Mouse (Mus musculus): ENCODE measurements around the gene Kcnj4.

DNA sequence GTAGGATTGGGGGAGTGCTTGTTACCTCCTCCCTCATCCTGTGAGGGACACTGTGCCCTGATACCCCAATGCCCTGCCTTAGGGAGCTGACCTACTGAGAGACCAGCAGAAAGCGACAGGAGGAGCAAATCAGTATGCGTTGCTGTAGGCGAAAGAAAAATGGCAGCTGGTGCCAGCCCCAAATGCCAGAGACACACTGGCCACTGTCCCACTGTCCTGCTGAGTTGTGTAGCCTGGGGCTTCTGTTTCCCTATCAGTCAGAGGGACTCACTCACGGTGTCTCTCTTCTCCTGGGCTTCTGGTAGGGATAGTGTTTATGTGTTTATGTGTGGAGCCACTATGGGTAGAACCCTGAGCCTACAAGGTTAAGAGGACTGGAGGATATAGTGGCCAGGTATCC, 12.7 kb upstream of the Kcnj4 start:
- TF ChIP-seq CTCF (IDR thresholded peaks at IDR 0.05; ENCODE audit: low read depth) = no peak
- no peak for TF ChIP-seq EP300 (IDR thresholded peaks at IDR 0.05; ENCODE audit: low read depth)

All from liver, embryonic 14.5 days (tissue).